Mouse (Mus musculus) ES-E14 (cell line): ENCODE data around the gene Zfyve16. TPM values are rescaled to one million over a fixed set of nuclear protein-coding genes. Genes with fewer than 3 reads are reported as not detected.

Experiments used
- DNase-seq: peaks from one replicate; pipeline ENCODE4 v3.0.0-alpha.2; 2013; ENCODE audit warnings: low read depth, low spot score
- H3K27ac ChIP-seq: 2 replicates; pipeline ENCODE4 v1.5.1; 2012; ENCODE audit warnings: low read depth, mild to moderate bottlenecking, low read length, moderate library complexity, mixed read lengths; ENCODE audit not compliant: poor library complexity, insufficient read depth, severe bottlenecking
- H3K36me3 ChIP-seq: 2 replicates; pipeline ENCODE4 v1.6.1; 2012; ENCODE audit warnings: mild to moderate bottlenecking, low read length, moderate library complexity, mixed read lengths; ENCODE audit not compliant: control insufficient read depth, poor library complexity, insufficient read depth, severe bottlenecking
- H3K4me1 ChIP-seq, 2 experiments: fragments of 150-350 bp in 1 of 2; sonication (generic) in 1 of 2; 2 replicates each; pipeline ENCODE4 v1.6.1; 2012; ENCODE audit warnings: low read length in 2 of 2, mild to moderate bottlenecking in 1 of 2, mixed read lengths in 1 of 2; ENCODE audit not compliant: control insufficient read depth in 2 of 2, insufficient read depth in 2 of 2, poor library complexity in 1 of 2
- H3K4me3 ChIP-seq, 2 experiments: fragments of 150-350 bp in 1 of 2; sonication (generic) in 1 of 2; 2 replicates each; pipeline ENCODE4 v1.5.1; 2012; ENCODE audit warnings: low read length in 2 of 2, low read depth in 1 of 2, mild to moderate bottlenecking in 1 of 2, mixed read lengths in 1 of 2; ENCODE audit not compliant: insufficient read depth in 1 of 2, poor library complexity in 1 of 2, severe bottlenecking in 1 of 2
- H3K9ac ChIP-seq: 2 replicates; pipeline ENCODE4 v1.6.1; 2012; ENCODE audit warnings: low read depth, mild to moderate bottlenecking, low read length, mixed read lengths; ENCODE audit not compliant: poor library complexity, insufficient read depth, severe bottlenecking
- H3K9me3 ChIP-seq: fragments of 150-350 bp; sonication (generic); 2 replicates; pipeline ENCODE4 v1.6.1; 2012; ENCODE audit warnings: low read depth, mild to moderate bottlenecking, low read length; ENCODE audit not compliant: control insufficient read depth, insufficient read depth
- CHD2 ChIP-seq: IDR thresholded peaks from 2 replicates; pipeline ENCODE4 v1.6.1; 2014; ENCODE audit warnings: mild to moderate bottlenecking, low read depth, low read length, inconsistent platforms
- HCFC1 ChIP-seq: IDR thresholded peaks from 2 replicates; pipeline ENCODE4 v1.6.1; 2012; ENCODE audit warnings: low read length, inconsistent platforms, borderline replicate concordance; ENCODE audit not compliant: insufficient read depth
- MAFK ChIP-seq: IDR thresholded peaks from 2 replicates; pipeline ENCODE4 v1.6.1; 2014; ENCODE audit warnings: mild to moderate bottlenecking, low read depth, low read length, inconsistent platforms; ENCODE audit not compliant: insufficient read depth
- ZC3H11A ChIP-seq: IDR thresholded peaks from 2 replicates; pipeline ENCODE4 v1.6.1; 2012; ENCODE audit warnings: low read depth, mild to moderate bottlenecking, inconsistent platforms, low read length, borderline replicate concordance
- ZNF384 ChIP-seq: IDR thresholded peaks from 2 replicates; pipeline ENCODE4 v1.6.1; 2012; ENCODE audit warnings: low read depth, low read length, inconsistent platforms
- in situ Hi-C, 2 experiments: fragments of 600-800 bp; cut with MboI; formaldehyde crosslinking; loops; one replicate each; pipeline ENCODE4 v1.15.1; 2025; ENCODE audit warnings: low sequenced_read_pairs in 2 of 2, inconsistent platforms in 1 of 2; ENCODE audit not compliant: unreplicated experiment in 2 of 2
- total RNA-seq: library from RNA; depleted of rRNA; stranded (reverse); fragments of 300-350 nt; gene quantifications from 2 replicates; pipeline ENCODE4 v1.2.3, GENCODE M21; 2012; rRNA removed

Zfyve16 gene
- total RNA-seq, 1 experiment, result 12.6 TPM

- Histone ChIP-seq H3K4me3 (no peak overlapping the region), H3K9me3 (no peaks in the 10 kb centered on the region), H3K27ac (no peak overlapping the region), H3K9ac (no peak overlapping the region), H3K36me3 (no peaks in the 10 kb centered on the region), H3K4me1 (no peaks in the 10 kb centered on the region)
- TF ChIP-seq HCFC1, result no peak
- in situ Hi-C loops, result no loop called here
- DNase-seq, result no peak
Measured at GRCm38 (mm10) chr13:92446872-92447271, 83.8 kb downstream of the Zfyve16 start.

DNA sequence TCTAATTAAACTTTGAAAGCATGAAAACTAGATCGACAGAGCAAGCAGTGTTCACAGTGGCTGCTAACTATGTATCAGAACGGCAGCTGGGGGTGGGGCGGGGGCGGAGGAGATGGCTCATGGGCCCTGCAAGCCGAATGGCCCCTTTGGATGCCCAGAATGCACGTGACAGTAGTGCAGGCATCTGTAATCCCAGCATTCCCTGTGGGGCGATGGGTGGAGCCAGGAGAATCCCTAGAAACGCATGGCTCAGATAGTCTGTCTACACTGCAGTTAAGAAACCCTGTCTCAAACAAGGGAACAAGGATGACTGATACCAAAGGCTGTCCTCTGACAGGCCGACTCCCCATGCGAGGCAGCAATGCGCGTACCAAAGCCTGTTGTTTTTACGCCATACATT, 90.4 kb downstream of the Zfyve16 start:
- in situ Hi-C loops, result no loop called here
- Histone ChIP-seq H3K27ac (no peak overlapping the region), H3K9me3 (no peaks in the 10 kb centered on the region), H3K4me1 (peaks cover 2 to 6% of the 10 kb centered on the region in 2 experiments; a peak in 2 of 4 replicates), H3K9ac (no peak overlapping the region), H3K36me3 (no peaks in the 10 kb centered on the region), H3K4me3 (no peak overlapping the region)
- DNase-seq, result no peak
- TF ChIP-seq ZC3H11A (no peak), HCFC1 (no peak), CHD2 (no peak), MAFK (no peak), ZNF384 (no peak)

DNA sequence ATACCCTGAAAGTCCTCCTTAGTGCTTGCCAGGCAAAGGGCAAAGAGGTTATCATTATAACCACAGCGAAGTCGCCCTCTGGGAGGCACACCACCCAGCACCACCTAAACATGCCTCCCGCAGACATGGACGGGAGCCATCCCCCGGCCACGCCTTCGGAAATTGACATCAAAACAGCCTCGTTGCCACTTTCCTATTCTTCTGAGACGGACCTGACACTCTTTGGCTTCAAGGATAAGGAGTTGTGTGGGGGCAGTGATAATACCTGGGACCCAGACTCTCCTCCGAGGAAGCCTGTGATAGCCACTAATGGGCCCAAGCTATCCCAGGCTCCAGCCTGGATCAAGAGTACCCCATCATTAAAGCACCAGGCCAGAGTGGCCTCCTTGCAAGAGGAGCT, 92.0 kb downstream of the Zfyve16 start:
- Histone ChIP-seq H3K27ac (no peak overlapping the region), H3K9ac (no peak overlapping the region), H3K4me3 (no peak overlapping the region), H3K9me3 (no peaks in the 10 kb centered on the region), H3K4me1 (peaks cover 2 to 6% of the 10 kb centered on the region in 2 experiments; a peak in 2 of 4 replicates), H3K36me3 (no peaks in the 10 kb centered on the region)
- TF ChIP-seq MAFK (no peak), CHD2 (no peak), ZC3H11A (no peak), HCFC1 (no peak)
- in situ Hi-C loops, result no loop called here
- no peak for DNase-seq

Other genes with a start within 250 kb of the Zfyve16 start
- gene Gm20379, start 224.9 kb downstream of the Zfyve16 start, total RNA-seq, result 0.21 and 0.22 TPM in 2 replicates
- 8.6 and 15.7 TPM in 2 replicates for gene Dhfr, start 176.1 kb downstream of the Zfyve16 start, total RNA-seq
- 32.8 and 33.0 TPM in 2 replicates for gene Msh3, start 175.9 kb downstream of the Zfyve16 start, total RNA-seq
- 0.31 and 0.37 TPM in 2 replicates for gene Ankrd34b, start 105.0 kb downstream of the Zfyve16 start, total RNA-seq
- 0.63 and 1.2 TPM in 2 replicates for gene Fam151b, start 46.9 kb downstream of the Zfyve16 start, total RNA-seq
- gene Spz1, start 45.3 kb upstream of the Zfyve16 start, total RNA-seq, result 0.76 and 1.8 TPM in 2 replicates
- 14.9 and 25.8 TPM in 2 replicates for gene Serinc5, start 80.2 kb upstream of the Zfyve16 start, total RNA-seq